9 mouse cellular contexts compared by ENCODE assay signal in genomic region chr2:110362432-110363283, GRCm38 (mm10). TPM values are rescaled to one million over a fixed set of nuclear protein-coding genes. Genes with fewer than 3 reads are reported as not detected.
DNase-seq lines count a peak whose midpoint lies in the region.
"Had no signal": no experiment of that assay in that cellular context is flagged by ENCODE, and none has a peak within 500 bp of the region (broad histone marks: within the 10 kb centered on the region; RNA-seq: fewer than 3 reads in every experiment).

Gene Fibin (minus strand): TSS chr2:110363183.

- DNase-seq in NIH3T3 (ENCODE audit: low read depth): peak; percentile 24
- peak; percentile 72 for DNase-seq in embryo, embryonic 10.5 days (ENCODE audit: low spot score)
- peak; percentile 59 for DNase-seq in gastrocnemius, postnatal 14 days
- DNase-seq in hindlimb bud, embryonic 11.5 days (ENCODE audit: extremely low spot score, low read depth, low spot score): peak; percentile 20
- DNase-seq in left cerebral cortex, adult 8-10 months (ENCODE audit: low spot score in 2 of 2): peak; percentile 16 to 36
- peak; percentile 51 for DNase-seq in lung, postnatal 36 days
- DNase-seq in right cerebral cortex, postnatal 25 days: peak; percentile 68
- DNase-seq in spleen, postnatal 10 days (ENCODE audit: low spot score in 2 of 2): no peak

- intact Hi-C loops in gastrocnemius, postnatal 14 days (cut with DNase I; ENCODE audit: low total_unique reads): no loop called here

RNA-seq across cellular contexts. Expression of gene Fibin, which starts in this region (rescaled TPM):
- 10 to 100 TPM; 10.1 to 17.6 TPM for total RNA-seq in gastrocnemius, postnatal 14 days (2021)
- total RNA-seq in left cerebral cortex, adult 8-10 months (2022): 1 to 10 TPM; 2.2 to 3.5 (median 3.1) TPM
- total RNA-seq: CH12.LX had no signal

Comparison
In these comparisons a context has a peak if more than half of its experiments do, and no peak if none do; other contexts are left out.
1. DNase-seq: peak in NIH3T3 (single experiment), embryo, embryonic 10.5 days (single experiment), gastrocnemius, postnatal 14 days (single experiment), hindlimb bud, embryonic 11.5 days (single experiment), left cerebral cortex, adult 8-10 months (2 of 2), lung, postnatal 36 days (single experiment) and right cerebral cortex, postnatal 25 days (single experiment); none in spleen, postnatal 10 days (0 of 2).